Mouse (Mus musculus) lung, embryonic 15.5 days (tissue): ENCODE measurements around the gene B4galt5. TPM values are rescaled to one million over a fixed set of nuclear protein-coding genes. Genes with fewer than 3 reads are reported as not detected.
A peak's percentile ranks its signal among the peaks of the same experiment; 100 is the strongest.

Experiments
- ATAC-seq: fragments of 200-750 bp; cut with Nextera tagmentation; 2 replicates; pipeline ENCODE4 v1.8.0; 2017; ENCODE audit warnings: moderate number of reproducible peaks, borderline replicate concordance; ENCODE audit not compliant: low FRiP score, low TSS enrichment; ENCODE audit errors: extremely low read depth
- H3K27ac ChIP-seq: fragments of 300-500 bp; sonication (generic); 2 replicates; pipeline ENCODE4 v1.5.1; 2015; ENCODE audit warnings: moderate library complexity, mild to moderate bottlenecking, inconsistent platforms
- H3K27me3 ChIP-seq: fragments of 300-500 bp; sonication (generic); 2 replicates; pipeline ENCODE4 v1.6.1; 2015; ENCODE audit warnings: inconsistent platforms
- H3K36me3 ChIP-seq: fragments of 300-500 bp; sonication (generic); 2 replicates; pipeline ENCODE4 v1.6.1; 2015; ENCODE audit warnings: inconsistent platforms
- H3K4me1 ChIP-seq: fragments of 300-500 bp; sonication (generic); 2 replicates; pipeline ENCODE4 v1.6.1; 2015; ENCODE audit warnings: inconsistent platforms
- H3K4me2 ChIP-seq: fragments of 300-500 bp; sonication (generic); 2 replicates; pipeline ENCODE4 v1.6.1; 2015; ENCODE audit warnings: inconsistent platforms, mild to moderate bottlenecking, moderate library complexity
- H3K4me3 ChIP-seq: fragments of 300-500 bp; sonication (generic); 2 replicates; pipeline ENCODE4 v1.5.1; 2015; ENCODE audit warnings: mild to moderate bottlenecking, inconsistent platforms
- H3K9ac ChIP-seq: fragments of 300-500 bp; sonication (generic); 2 replicates; pipeline ENCODE4 v1.6.1; 2015; ENCODE audit warnings: inconsistent platforms
- H3K9me3 ChIP-seq: fragments of 300-500 bp; sonication (generic); 2 replicates; pipeline ENCODE4 v1.6.1; 2016; ENCODE audit warnings: inconsistent platforms
- WGBS: fragments of 180-500 bp; shearing (Covaris S2); methylation state at CpG from one replicate; pipeline ENCODE4 v1.1.7; 2015; 5-methylcytosine and 5-hydroxymethylcytosine counted together
- polyA plus RNA-seq: library from polyadenylated mRNA; unstranded; fragments of >200 nt; fragmentation: Nextera tagmentation; extraction: Ambion mirVana; gene quantifications from 2 replicates; pipeline ENCODE4 v1.2.1, GENCODE M21; 2015

B4galt5 gene
- polyA plus RNA-seq, 1 experiment from 2014 or later: 13.6 TPM

GRCm38 (mm10) chr2:167342876-167343275 lies 6.1 kb downstream of the B4galt5 start:
- Histone ChIP-seq H3K36me3 (0 out of 2 replicates have a peak, but pooled peaks cover 4% of the 10 kb centered on the region), H3K4me3 (no peak overlapping the region), H3K27ac (no peak overlapping the region), H3K9ac (no peak overlapping the region), H3K4me1 (peaks cover 16% of the 10 kb centered on the region), H3K4me2 (no peak overlapping the region), H3K9me3 (no peaks in the 10 kb centered on the region), H3K27me3 (no peaks in the 10 kb centered on the region)
- ATAC-seq: no peak
- WGBS: 70% methylated on average over 6 of the region's 6 CpGs

GRCm38 (mm10) chr2:167337580-167337979 lies 11.4 kb downstream of the B4galt5 start:
- no peak for ATAC-seq
- H3K4me2 ChIP-seq: no peak overlapping the region
- no peaks in the 10 kb centered on the region for H3K27me3 ChIP-seq
- H3K9me3 ChIP-seq: no peaks in the 10 kb centered on the region
- 36% methylated on average over 2 of the region's 2 CpGs for WGBS
- no peak overlapping the region for H3K9ac ChIP-seq
- peaks cover 38% of the 10 kb centered on the region for H3K4me1 ChIP-seq
- H3K27ac ChIP-seq: peak overlapping the region; percentile 15; the same call in 1 of the 2 replicates
- no peak overlapping the region for H3K4me3 ChIP-seq
- H3K36me3 ChIP-seq: no peaks in the 10 kb centered on the region

GRCm38 (mm10) chr2:167337214-167337512 lies 11.8 kb downstream of the B4galt5 start:
- Histone ChIP-seq H3K27me3 (no peaks in the 10 kb centered on the region), H3K4me1 (peaks cover 42% of the 10 kb centered on the region), H3K36me3 (no peaks in the 10 kb centered on the region), H3K4me2 (no peak overlapping the region), H3K9me3 (no peaks in the 10 kb centered on the region), H3K9ac (no peak overlapping the region), H3K27ac (0 out of 2 replicates have a peak overlapping the region, but pooled peaks have one; percentile 1), H3K4me3 (no peak overlapping the region)
- no peak for ATAC-seq
- 28% methylated on average over 3 of the region's 3 CpGs for WGBS

- ATAC-seq: 0 out of 2 replicates have a peak, but pooled peaks have one; percentile 40
- H3K9me3 ChIP-seq: no peaks in the 10 kb centered on the region
- WGBS: 52% methylated on average over 10 of the region's 10 CpGs
- no peaks in the 10 kb centered on the region for H3K36me3 ChIP-seq
- H3K4me3 ChIP-seq: no peak overlapping the region
- no peak overlapping the region for H3K9ac ChIP-seq
- H3K4me2 ChIP-seq: no peak overlapping the region
- peaks cover 45% of the 10 kb centered on the region for H3K4me1 ChIP-seq
- 0 out of 2 replicates have a peak overlapping the region, but pooled peaks have one; percentile 1 for H3K27ac ChIP-seq
- H3K27me3 ChIP-seq: no peaks in the 10 kb centered on the region
Observed at GRCm38 (mm10) chr2:167336384-167337213, 12.4 kb downstream of the B4galt5 start.

GRCm38 (mm10) chr2:167335066-167335465 lies 13.9 kb downstream of the B4galt5 start:
- H3K4me3 ChIP-seq: no peak overlapping the region
- WGBS: 56% methylated on average over 9 of the region's 9 CpGs
- no peaks in the 10 kb centered on the region for H3K27me3 ChIP-seq
- H3K9me3 ChIP-seq: no peaks in the 10 kb centered on the region
- H3K9ac ChIP-seq: no peak overlapping the region
- no peaks in the 10 kb centered on the region for H3K36me3 ChIP-seq
- no peak overlapping the region for H3K27ac ChIP-seq
- H3K4me1 ChIP-seq: peaks cover 54% of the 10 kb centered on the region
- H3K4me2 ChIP-seq: no peak overlapping the region
- ATAC-seq: no peak

- H3K9ac ChIP-seq: no peak overlapping the region
- peaks cover 54% of the 10 kb centered on the region for H3K4me1 ChIP-seq
- no peaks in the 10 kb centered on the region for H3K27me3 ChIP-seq
- ATAC-seq: no peak
- no peaks in the 10 kb centered on the region for H3K36me3 ChIP-seq
- no peak overlapping the region for H3K4me2 ChIP-seq
- no peak overlapping the region for H3K4me3 ChIP-seq
- H3K9me3 ChIP-seq: no peaks in the 10 kb centered on the region
- 76% methylated on average over 4 of the region's 4 CpGs for WGBS
- no peak overlapping the region for H3K27ac ChIP-seq
Observed at GRCm38 (mm10) chr2:167334312-167334711, 14.7 kb downstream of the B4galt5 start.

GRCm38 (mm10) chr2:167333450-167333849 lies 15.5 kb downstream of the B4galt5 start:
- Histone ChIP-seq H3K4me1 (peaks cover 54% of the 10 kb centered on the region), H3K36me3 (no peaks in the 10 kb centered on the region), H3K4me2 (no peak overlapping the region), H3K27me3 (no peaks in the 10 kb centered on the region), H3K27ac (no peak overlapping the region), H3K9me3 (no peaks in the 10 kb centered on the region), H3K4me3 (no peak overlapping the region), H3K9ac (no peak overlapping the region)
- WGBS: 39% methylated on average over 6 of the region's 6 CpGs
- ATAC-seq: no peak

- Histone ChIP-seq H3K4me2 (no peak overlapping the region), H3K27me3 (no peaks in the 10 kb centered on the region), H3K4me1 (peaks cover 51% of the 10 kb centered on the region), H3K27ac (no peak overlapping the region), H3K36me3 (no peaks in the 10 kb centered on the region), H3K4me3 (no peak overlapping the region), H3K9me3 (no peaks in the 10 kb centered on the region), H3K9ac (no peak overlapping the region)
- ATAC-seq: no peak
- 61% methylated on average over 7 of the region's 7 CpGs for WGBS
Observed at GRCm38 (mm10) chr2:167332336-167332987, 16.5 kb downstream of the B4galt5 start.

- WGBS: 3% methylated on average over 5 of the region's 5 CpGs
- Histone ChIP-seq H3K4me3 (no peak overlapping the region), H3K36me3 (no peaks in the 10 kb centered on the region), H3K9ac (no peak overlapping the region), H3K4me1 (peaks cover 41% of the 10 kb centered on the region), H3K4me2 (no peak overlapping the region), H3K27me3 (no peaks in the 10 kb centered on the region), H3K27ac (no peak overlapping the region), H3K9me3 (no peaks in the 10 kb centered on the region)
- peak; percentile 44; the same call in 1 of the 2 replicates for ATAC-seq
Observed at GRCm38 (mm10) chr2:167331432-167331921, 17.5 kb downstream of the B4galt5 start.

- H3K9me3 ChIP-seq: no peaks in the 10 kb centered on the region
- H3K4me3 ChIP-seq: no peak overlapping the region
- H3K4me1 ChIP-seq: peaks cover 36% of the 10 kb centered on the region
- no peaks in the 10 kb centered on the region for H3K36me3 ChIP-seq
- no peak overlapping the region for H3K9ac ChIP-seq
- no peak for ATAC-seq
- H3K27ac ChIP-seq: no peak overlapping the region
- no peaks in the 10 kb centered on the region for H3K27me3 ChIP-seq
- H3K4me2 ChIP-seq: no peak overlapping the region
- WGBS: 72% methylated on average over 5 of the region's 5 CpGs
Observed at GRCm38 (mm10) chr2:167330581-167330980, 18.4 kb downstream of the B4galt5 start.

- H3K36me3 ChIP-seq: no peaks in the 10 kb centered on the region
- H3K27me3 ChIP-seq: no peaks in the 10 kb centered on the region
- peaks cover 36% of the 10 kb centered on the region for H3K4me1 ChIP-seq
- H3K27ac ChIP-seq: no peak overlapping the region
- H3K9ac ChIP-seq: no peak overlapping the region
- no peak overlapping the region for H3K4me2 ChIP-seq
- no peak overlapping the region for H3K4me3 ChIP-seq
- H3K9me3 ChIP-seq: no peaks in the 10 kb centered on the region
- ATAC-seq: no peak
- 82% methylated on average over 9 of the region's 9 CpGs for WGBS
Observed at GRCm38 (mm10) chr2:167329478-167330262, 19.3 kb downstream of the B4galt5 start.
